ENCODE assay signal across 7 mouse cellular contexts in genomic region chr4:45084895-45085290, GRCm38 (mm10). TPM values are rescaled to one million over a fixed set of nuclear protein-coding genes. Genes with fewer than 3 reads are reported as not detected.
DNase-seq lines count a peak whose midpoint lies in the region; ATAC-seq lines count a peak whose summit lies in the region.

No protein-coding gene starts in this region.

- ATAC-seq in neural tube, embryonic 11.5 days (ENCODE audit: insufficient read depth, low FRiP score, low TSS enrichment), result no peak
- no peak for ATAC-seq in limb, embryonic 12.5 days (ENCODE audit: insufficient number of reproducible peaks, insufficient read depth, low FRiP score, low TSS enrichment, low read depth)
- no peak for ATAC-seq in stomach, embryonic 15.5 days (ENCODE audit: insufficient read depth, low FRiP score, low read depth)
- no peak for ATAC-seq in frontal cortex, adult (ENCODE audit: low TSS enrichment)

- H3K27me3 ChIP-seq in neural tube, embryonic 11.5 days (ENCODE audit: control insufficient read depth, insufficient read depth, low read length), result no peaks in the 10 kb centered on the region
- no peaks in the 10 kb centered on the region for H3K27me3 ChIP-seq in forebrain, embryonic 10.5 days (ENCODE audit: poor library complexity, severe bottlenecking)
- H3K27me3 ChIP-seq in limb, embryonic 12.5 days, result no peaks in the 10 kb centered on the region
- H3K27me3 ChIP-seq in stomach, embryonic 15.5 days (replicated peaks), result no peaks in the 10 kb centered on the region

- DNase-seq in neural tube, embryonic 11.5 days (ENCODE audit: low spot score), result no peak
- DNase-seq in neural tube, embryonic 10.5 days (ENCODE audit: extremely low spot score, low spot score), result no peak
- no peak for DNase-seq in forebrain, embryonic 10.5 days (ENCODE audit: extremely low spot score, low spot score)
- no peak for DNase-seq in gastrocnemius, postnatal 14 days

- H3K9me3 ChIP-seq in neural tube, embryonic 11.5 days (ENCODE audit: control insufficient read depth, low read length), result no peaks in the 10 kb centered on the region
- H3K9me3 ChIP-seq in forebrain, embryonic 10.5 days, result no peaks in the 10 kb centered on the region
- no peaks in the 10 kb centered on the region for H3K9me3 ChIP-seq in limb, embryonic 12.5 days
- H3K9me3 ChIP-seq in stomach, embryonic 15.5 days, result no peaks in the 10 kb centered on the region

- peak overlapping the region; percentile 83 for H3K4me2 ChIP-seq in neural tube, embryonic 11.5 days (ENCODE audit: low read depth)
- H3K4me2 ChIP-seq in limb, embryonic 12.5 days, result peak overlapping the region; percentile 70
- H3K4me2 ChIP-seq in stomach, embryonic 15.5 days, result peak overlapping the region; percentile 85

- intact Hi-C loops in gastrocnemius, postnatal 14 days (cut with DNase I; ENCODE audit: low total_unique reads), result no loop called here

- no peaks in the 10 kb centered on the region for H3K36me3 ChIP-seq in neural tube, embryonic 11.5 days (ENCODE audit: control insufficient read depth, insufficient read depth, low read length)
- peaks cover 3% of the 10 kb centered on the region for H3K36me3 ChIP-seq in forebrain, embryonic 10.5 days (replicated peaks)
- 0 out of 2 replicates have a peak, but pooled peaks cover 2% of the 10 kb centered on the region for H3K36me3 ChIP-seq in limb, embryonic 12.5 days
- no peaks in the 10 kb centered on the region for H3K36me3 ChIP-seq in stomach, embryonic 15.5 days

- WGBS in neural tube, embryonic 11.5 days, result 48% methylated on average over 8 of the region's 8 CpGs
- WGBS in forebrain, embryonic 10.5 days, result 44% methylated on average over 8 of the region's 8 CpGs
- WGBS in limb, embryonic 12.5 days, result 44% methylated on average over 8 of the region's 8 CpGs
- WGBS in stomach, embryonic 15.5 days, result 29% methylated on average over 8 of the region's 8 CpGs

- peaks cover 8% of the 10 kb centered on the region for H3K4me1 ChIP-seq in neural tube, embryonic 11.5 days (ENCODE audit: control insufficient read depth, insufficient read depth, low read length)
- peaks cover 42% of the 10 kb centered on the region for H3K4me1 ChIP-seq in forebrain, embryonic 10.5 days
- H3K4me1 ChIP-seq in limb, embryonic 12.5 days (replicated peaks), result peaks cover 21% of the 10 kb centered on the region
- peaks cover 4% of the 10 kb centered on the region; the same call in 1 of the 2 replicates for H3K4me1 ChIP-seq in stomach, embryonic 15.5 days

- H3K4me3 ChIP-seq in neural tube, embryonic 11.5 days (ENCODE audit: low read depth, low read length), result peak overlapping the region; percentile 61
- peak overlapping the region; percentile 95 for H3K4me3 ChIP-seq in forebrain, embryonic 10.5 days
- peak overlapping the region; percentile 92 for H3K4me3 ChIP-seq in limb, embryonic 12.5 days (replicated peaks)
- H3K4me3 ChIP-seq in stomach, embryonic 15.5 days (replicated peaks), result peak overlapping the region; percentile 85

- H3K27ac ChIP-seq in neural tube, embryonic 11.5 days (ENCODE audit: low read depth, low read length), result 0 out of 2 replicates have a peak overlapping the region, but pooled peaks have one; percentile 39
- H3K27ac ChIP-seq in forebrain, embryonic 10.5 days, result peak overlapping the region; percentile 94
- H3K27ac ChIP-seq in limb, embryonic 12.5 days, result peak overlapping the region; percentile 82
- H3K27ac ChIP-seq in stomach, embryonic 15.5 days, result peak overlapping the region; percentile 78

- H3K9ac ChIP-seq in neural tube, embryonic 11.5 days (ENCODE audit: low read length), result peak overlapping the region; percentile 69
- no peak overlapping the region for H3K9ac ChIP-seq in limb, embryonic 12.5 days (replicated peaks)
- H3K9ac ChIP-seq in stomach, embryonic 15.5 days, result no peak overlapping the region

RNA-seq across cellular contexts. Expression of gene Fbxo10, which starts 0.5 kb away (rescaled TPM):
- polyA plus RNA-seq in neural tube, embryonic 11.5 days (2014; fragmentation: Nextera tagmentation; extraction: Ambion mirVana), result 9.8 TPM in 2 replicates
- polyA plus RNA-seq in forebrain, embryonic 10.5 days (2016; fragmentation: Nextera tagmentation; extraction: Ambion mirVana), result 17.8 and 18.0 TPM in 2 replicates
- 17.1 and 18.9 TPM in 2 replicates for polyA plus RNA-seq in limb, embryonic 12.5 days (2016; fragmentation: Nextera tagmentation; extraction: Ambion mirVana)
- polyA plus RNA-seq in stomach, embryonic 15.5 days (2015; fragmentation: Nextera tagmentation; extraction: Ambion mirVana), result 10.9 and 12.5 TPM in 2 replicates
- total RNA-seq in gastrocnemius, postnatal 14 days (2021), result 1 to 10 TPM; 3.3 to 4.3 TPM

RNA-seq across cellular contexts. Expression of gene Tomm5, which starts 23.0 kb away (rescaled TPM):
- polyA plus RNA-seq in neural tube, embryonic 11.5 days (2014; fragmentation: Nextera tagmentation; extraction: Ambion mirVana), result 168 and 187 TPM in 2 replicates
- 234 and 236 TPM in 2 replicates for polyA plus RNA-seq in forebrain, embryonic 10.5 days (2016; fragmentation: Nextera tagmentation; extraction: Ambion mirVana)
- polyA plus RNA-seq in limb, embryonic 12.5 days (2016; fragmentation: Nextera tagmentation; extraction: Ambion mirVana), result 196 and 201 TPM in 2 replicates
- 279 and 306 TPM in 2 replicates for polyA plus RNA-seq in stomach, embryonic 15.5 days (2015; fragmentation: Nextera tagmentation; extraction: Ambion mirVana)
- total RNA-seq in gastrocnemius, postnatal 14 days (2021), result 10 to 100 TPM; 68.0 to 69.5 TPM

Comparison
In these comparisons a context has a peak if more than half of its experiments do, and no peak if none do; other contexts are left out.
1. H3K27ac ChIP-seq: peak in every context shown above with its lines; median percentile 94 in forebrain, embryonic 10.5 days; 82 in limb, embryonic 12.5 days; 78 in stomach, embryonic 15.5 days; 39 in neural tube, embryonic 11.5 days.